Mouse (Mus musculus): ENCODE measurements around the gene Sema5b. TPM values are rescaled to one million over a fixed set of nuclear protein-coding genes. Genes with fewer than 3 reads are reported as not detected.

Sema5b gene
- total RNA-seq (2022): 10 to 100 TPM; 15.2 to 20.7 (median 16.1) TPM

- DNase-seq (ENCODE audit: low spot score in 2 of 2): peak in 1 of 2 experiments; percentile 32
Measured at GRCm38 (mm10) chr16:35541117-35541641, at the start of gene Sema5b. Gene Sema5b, plus strand, starts transcription at chr16:35541145.

DNA sequence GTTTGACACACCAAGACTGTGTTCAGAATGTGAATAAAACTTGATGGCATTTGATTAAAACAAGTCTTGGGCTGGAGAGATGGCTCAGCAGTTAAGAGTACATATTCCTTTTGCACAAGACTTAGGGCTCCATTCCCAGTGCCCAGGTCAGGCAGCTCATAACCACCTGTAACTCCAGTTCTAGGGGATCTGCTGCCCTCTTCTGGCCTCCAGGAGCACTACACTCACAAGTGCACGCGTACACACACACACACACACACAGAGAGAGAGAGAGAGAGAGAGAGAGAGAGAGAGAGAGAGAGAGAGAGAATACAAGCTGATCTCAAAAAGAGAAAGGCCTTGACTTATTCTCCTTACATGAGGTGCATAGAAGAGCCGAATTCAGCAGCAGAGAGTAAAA is 40.6 kb upstream of the Sema5b start:
- no peak for DNase-seq (ENCODE audit: low spot score in 2 of 2)

DNA sequence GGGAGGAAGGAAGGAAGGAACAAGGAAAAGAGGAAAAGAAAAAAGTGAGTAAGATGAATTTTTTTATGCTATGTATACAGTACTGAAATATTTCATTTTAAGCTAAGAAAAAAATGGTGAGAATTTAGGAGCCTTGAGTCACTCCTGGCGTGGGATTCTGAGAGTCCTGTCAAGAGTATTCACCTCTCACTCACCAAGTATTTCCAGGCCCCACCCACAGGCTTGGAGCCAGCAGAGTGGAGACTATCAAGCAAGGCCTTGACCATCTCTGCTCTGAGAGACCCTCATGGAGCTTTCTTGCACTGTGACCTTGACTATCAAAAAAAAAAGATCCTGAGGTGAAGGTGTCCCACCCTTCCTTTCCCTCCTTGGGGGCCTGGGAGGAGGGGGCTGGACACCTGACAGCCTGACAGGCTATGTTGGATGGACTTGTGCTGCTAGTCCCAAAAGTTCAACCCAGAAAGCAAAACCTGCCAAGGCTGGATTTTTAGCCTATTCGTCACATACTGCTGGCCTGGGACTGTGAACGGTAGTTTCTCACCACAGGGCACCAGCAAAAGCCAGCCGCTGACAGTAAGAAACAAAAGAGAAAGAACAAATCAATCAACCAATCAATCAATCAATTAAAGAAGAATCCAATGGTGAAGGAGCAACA is 39.7 kb upstream of the Sema5b start:
- no peak for DNase-seq (ENCODE audit: low spot score in 2 of 2)

GRCm38 (mm10) chr16:35502456-35502855 is 38.5 kb upstream of the Sema5b start:
- DNase-seq (ENCODE audit: low spot score in 2 of 2): no peak

- DNase-seq (ENCODE audit: low spot score in 2 of 2): no peak
Measured at GRCm38 (mm10) chr16:35504266-35504665, 36.7 kb upstream of the Sema5b start.

DNA sequence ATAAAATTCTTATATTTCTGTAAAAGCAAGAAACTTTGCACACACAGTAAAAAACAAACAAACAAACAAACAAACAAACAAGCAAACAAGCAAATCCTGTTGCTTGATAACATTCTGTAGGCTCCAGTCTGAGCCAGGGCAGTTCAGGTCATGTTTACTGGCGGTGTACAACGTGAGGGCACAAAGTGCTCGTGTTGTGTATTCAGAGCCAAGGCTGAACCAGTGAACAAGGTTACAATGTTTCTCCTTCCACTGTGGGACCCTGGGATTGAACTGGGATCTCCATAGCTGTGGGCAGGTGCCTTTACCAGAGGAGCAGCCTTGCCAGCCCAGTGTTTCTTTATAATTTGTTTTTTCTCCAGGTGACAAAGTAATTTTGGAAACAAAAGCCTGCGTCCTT is 35.2 kb upstream of the Sema5b start:
- DNase-seq (ENCODE audit: low spot score in 2 of 2): no peak

- DNase-seq (ENCODE audit: low spot score in 2 of 2): no peak
Measured at GRCm38 (mm10) chr16:35508581-35508980, 32.4 kb upstream of the Sema5b start.

DNA sequence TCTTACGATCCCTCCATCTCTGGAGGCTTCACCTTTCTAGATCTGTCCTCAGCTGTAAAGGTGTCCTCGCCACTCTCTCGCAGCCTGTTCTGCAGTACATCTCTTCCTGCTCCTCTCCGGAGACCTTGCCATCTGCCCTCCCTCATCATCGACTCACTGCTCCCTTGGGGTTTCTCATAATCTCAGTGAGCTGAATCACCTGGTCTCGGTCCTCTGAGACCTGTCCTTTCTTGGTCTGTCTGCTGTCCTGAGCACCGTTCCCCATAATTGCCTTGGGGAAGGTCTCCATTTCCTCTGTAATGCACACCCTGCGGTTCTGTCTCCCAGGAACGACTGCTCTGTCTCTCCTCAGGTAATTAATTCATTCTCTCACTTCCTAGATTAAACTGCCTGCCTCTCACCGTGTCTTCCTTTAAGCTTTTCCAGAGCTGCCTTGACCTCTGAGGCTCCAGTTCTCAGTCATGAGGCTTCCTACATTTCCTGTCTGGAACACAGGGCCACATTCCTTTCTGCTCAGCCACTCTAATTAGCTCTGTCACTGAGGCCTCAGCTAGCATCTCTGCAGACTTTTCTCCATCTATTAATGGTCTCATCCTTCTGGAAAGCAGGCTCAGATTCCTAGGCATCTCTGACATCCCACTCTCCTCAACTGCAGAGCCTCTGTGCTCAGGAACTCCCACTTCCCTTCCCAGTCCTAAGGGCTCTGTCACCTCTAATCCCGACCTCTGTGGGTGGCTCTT is 31.4 kb upstream of the Sema5b start:
- DNase-seq (ENCODE audit: low spot score in 2 of 2): no peak

GRCm38 (mm10) chr16:35515977-35516612 is 24.9 kb upstream of the Sema5b start:
- DNase-seq (ENCODE audit: low spot score in 2 of 2): no peak

DNA sequence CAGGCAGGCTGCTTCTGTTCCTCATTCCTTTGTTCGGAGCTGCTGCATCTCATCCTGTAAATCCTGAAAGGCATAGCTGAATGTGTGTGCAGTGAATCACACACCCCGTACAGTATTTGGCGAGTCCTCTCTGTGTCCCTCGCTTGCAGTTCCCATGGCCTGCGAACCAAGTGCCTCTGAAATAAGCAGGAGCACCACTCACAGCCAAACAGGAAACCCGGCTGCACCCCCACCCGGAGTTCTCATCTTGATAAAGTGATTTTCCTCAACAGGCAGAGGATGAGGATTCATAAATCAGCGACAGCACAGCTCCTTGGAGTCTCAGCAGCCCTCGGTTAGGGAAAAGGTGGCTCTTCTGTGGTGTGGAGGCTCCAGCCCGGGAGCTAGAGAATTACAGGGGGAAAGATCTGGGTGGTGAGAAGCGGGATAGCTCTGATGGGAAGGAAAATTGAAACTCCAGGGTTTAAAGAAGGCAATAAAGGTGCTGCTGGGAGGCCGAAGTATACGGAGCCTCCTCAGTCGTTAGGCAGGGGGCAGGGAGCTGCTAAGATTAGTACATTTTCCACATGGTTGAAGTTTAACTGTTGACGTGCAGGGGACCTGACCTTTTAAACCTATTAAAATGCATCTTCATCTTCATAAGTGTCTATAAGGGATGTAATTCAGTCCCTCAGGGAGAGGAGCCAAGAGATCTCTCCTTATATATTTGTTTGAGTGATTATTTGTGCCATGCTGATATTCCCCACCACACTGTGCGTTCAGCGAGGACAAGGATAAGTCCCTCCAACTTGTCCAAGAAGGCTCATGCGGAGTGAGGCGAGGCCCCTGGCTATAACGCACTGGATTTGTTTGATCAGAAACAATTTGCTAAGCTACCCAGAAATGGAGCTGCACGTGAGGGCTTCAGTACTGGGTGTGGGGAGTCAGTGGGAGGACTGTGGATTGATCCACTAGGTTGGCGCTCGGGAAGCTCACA is 22.7 kb upstream of the Sema5b start:
- DNase-seq (ENCODE audit: low spot score in 2 of 2): no peak

GRCm38 (mm10) chr16:35519245-35519644 is 21.7 kb upstream of the Sema5b start:
- DNase-seq (ENCODE audit: low spot score in 2 of 2): no peak

- DNase-seq (ENCODE audit: low spot score in 2 of 2): no peak
Measured at GRCm38 (mm10) chr16:35524200-35524599, 16.7 kb upstream of the Sema5b start.

DNA sequence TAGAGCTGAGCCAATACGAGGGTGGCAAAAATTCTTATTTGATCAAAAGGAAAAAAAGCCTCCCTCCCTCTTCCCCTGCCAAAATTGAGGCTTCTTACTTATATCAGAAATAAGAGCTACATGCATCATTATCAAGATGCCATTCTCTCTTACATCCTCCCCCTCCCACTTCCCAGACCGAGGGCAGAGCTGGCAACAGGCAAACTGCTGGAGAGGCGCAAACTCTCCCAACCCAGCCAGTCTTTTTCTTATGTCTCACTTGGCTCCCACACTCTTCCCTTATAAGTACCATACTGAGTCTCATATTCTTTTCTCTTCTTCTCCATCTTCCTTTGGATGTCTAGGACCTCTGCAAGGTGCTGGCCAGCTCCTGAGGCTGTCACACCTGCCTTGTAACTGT is 6.3 kb upstream of the Sema5b start:
- DNase-seq (ENCODE audit: low spot score in 2 of 2): no peak

- no peak for DNase-seq (ENCODE audit: low spot score in 2 of 2)
Measured at GRCm38 (mm10) chr16:35537651-35538050, 3.3 kb upstream of the Sema5b start.

DNA sequence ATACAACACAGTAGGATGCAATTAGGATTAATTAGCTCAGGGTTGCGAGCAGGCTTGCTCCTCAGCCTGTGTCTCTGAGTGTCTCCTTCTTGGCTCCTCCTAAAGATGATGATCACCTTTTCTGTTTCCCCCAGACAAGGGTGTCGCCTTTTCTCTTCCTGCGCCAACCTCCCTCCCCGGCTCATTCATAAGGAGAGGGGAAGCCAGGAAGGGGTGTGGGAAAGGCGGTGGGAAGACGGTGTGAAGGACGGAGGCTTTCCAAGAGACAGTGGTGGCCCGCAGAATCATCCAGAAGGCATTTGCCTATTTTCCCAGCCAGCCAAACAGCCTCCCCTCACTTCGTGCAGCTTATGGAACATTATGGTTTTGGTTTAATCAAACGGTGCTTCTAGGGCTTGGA is 1.9 kb upstream of the Sema5b start:
- no peak for DNase-seq (ENCODE audit: low spot score in 2 of 2)

DNA sequence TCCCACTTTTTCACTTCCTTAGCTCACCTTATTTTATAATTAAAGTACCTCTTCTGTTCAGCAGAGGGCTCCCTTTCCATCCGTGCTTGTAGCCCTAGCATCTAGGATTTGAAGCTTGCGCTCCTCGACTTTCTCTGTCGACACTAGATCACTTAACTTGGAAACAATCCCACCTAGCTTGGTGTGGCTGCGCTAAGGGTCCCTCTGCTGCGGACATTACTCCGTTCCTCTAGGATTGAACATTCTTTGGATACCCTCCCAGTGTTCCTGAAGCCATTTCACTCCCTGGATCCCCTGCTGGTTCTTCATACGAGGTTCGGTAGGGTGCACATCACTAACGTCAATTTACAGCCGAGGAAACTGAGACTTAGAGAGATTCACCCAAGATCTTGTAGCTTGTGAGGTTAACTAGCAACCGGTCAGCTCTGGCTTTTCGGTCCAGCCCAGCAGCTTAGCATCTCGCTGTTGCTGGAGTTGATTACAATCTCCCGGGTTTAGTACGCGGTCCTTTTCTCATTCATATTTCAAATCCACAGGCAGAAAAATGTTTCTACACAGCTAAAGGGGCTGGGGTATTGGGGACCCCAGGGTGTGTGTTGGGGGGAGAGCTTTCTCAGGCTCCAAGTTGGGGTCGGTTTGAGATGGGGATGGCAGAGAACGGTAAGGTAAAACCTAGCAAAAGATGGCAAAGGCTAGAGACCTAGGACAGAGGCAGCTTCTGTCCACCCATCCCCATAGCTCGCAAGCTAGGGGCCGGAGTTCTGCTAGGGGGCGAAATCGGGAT is 420 bp upstream of the Sema5b start:
- DNase-seq (ENCODE audit: low spot score in 2 of 2): peak in 1 of 2 experiments; percentile 31

DNA sequence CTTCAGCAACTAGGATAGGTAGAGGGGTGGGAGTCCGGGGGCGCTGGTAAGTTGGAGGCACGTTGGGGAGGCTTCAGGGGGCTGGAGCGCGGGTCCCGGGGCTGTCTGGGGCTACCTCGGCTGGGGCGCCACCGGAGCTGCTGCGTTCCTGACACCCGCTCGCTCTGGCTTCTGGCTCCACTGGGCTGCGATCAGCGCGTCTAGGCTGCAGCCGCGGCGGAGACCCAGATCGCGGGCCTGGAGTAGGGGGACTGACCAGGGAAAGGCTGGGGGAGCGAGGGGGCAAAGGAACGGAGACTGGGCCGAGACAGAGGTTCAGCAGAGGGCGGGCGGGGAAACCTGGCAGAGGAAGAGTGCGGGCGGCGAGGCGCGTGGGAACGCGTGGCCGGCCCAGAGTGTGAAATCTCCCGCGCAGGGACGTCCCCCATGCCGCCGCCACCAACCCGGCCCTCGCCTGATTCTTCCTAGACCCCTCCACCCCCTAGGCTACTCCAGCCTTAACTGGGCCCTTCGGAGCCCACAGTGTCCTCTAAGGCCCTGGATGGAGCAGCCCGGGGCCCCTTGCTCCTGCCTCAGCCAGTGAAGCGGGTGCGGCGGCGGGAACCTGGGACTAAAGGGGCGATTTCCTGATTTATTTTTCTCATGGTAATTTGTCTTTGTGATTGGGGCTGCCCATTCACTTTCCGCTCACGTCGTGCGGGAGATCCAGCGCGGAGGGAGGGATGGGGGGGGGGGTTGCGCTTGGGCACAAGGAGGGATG is 896 bp downstream of the Sema5b start:
- no peak for DNase-seq (ENCODE audit: low spot score in 2 of 2)

DNA sequence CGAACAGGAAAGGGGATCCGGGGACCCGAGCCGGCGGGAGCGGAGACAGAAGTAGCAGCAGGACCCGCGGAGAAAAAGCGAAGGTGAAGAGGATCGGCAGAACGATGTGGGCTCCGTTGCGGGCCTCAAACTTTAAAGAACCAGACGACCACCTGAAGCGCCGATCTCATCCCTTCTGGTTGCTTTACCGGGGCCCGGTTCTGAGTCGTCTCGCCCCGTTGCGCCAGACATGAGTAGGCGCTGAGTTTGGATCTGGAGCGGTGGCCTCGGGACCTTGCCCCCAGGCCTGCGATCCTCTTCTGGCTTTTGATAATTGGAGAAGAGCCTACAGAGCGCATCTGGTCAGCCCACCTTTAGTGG is 1.5 kb downstream of the Sema5b start:
- no peak for DNase-seq (ENCODE audit: low spot score in 2 of 2)

DNA sequence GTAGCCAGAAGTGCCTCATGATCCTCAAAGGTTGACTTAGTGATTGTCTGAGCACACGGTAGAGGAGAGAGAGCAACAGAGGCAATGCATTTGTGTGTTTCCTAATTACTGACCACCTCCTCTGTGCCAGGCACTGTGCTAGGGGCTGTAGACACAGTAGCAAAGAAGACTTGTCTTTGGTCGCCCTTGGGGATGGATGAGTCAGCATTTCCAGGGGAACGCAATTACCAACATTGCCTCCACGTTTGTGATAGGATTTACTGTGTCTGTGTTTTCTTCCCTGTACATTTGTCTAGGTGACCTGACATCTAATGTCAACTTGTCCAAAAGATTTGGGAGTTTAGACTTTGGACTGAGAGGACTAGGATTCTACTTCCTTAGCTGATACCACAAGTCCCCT is 4.8 kb downstream of the Sema5b start:
- DNase-seq (ENCODE audit: low spot score in 2 of 2): no peak

DNA sequence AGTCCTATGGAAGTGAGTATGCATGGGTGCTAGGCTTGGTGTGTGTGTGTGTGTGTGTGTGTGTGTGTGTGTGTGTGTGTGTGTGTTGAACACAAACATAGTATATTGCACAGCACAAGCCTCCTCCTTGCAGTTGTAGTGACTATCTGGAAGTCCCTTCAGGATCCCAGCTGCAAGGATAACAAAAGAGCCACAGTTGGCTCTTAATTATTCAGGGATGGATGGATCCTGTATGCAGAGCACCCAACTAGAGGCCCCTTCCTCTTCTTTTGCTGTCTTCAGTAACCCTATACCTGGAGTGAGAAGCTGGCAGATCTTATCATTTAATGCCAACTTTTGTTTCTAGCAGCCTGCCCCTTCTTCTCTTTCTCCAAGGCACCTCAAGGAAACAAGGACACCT is 7.0 kb downstream of the Sema5b start:
- DNase-seq (ENCODE audit: low spot score in 2 of 2): no peak
